Comparison of ENCODE assay signal across 21 mouse cellular contexts in genomic region chr3:80850947-80851346, GRCm38 (mm10). TPM values are rescaled to one million over a fixed set of nuclear protein-coding genes. Genes with fewer than 3 reads are reported as not detected.
"Had no signal": no experiment of that assay in that cellular context is flagged by ENCODE, and none has a peak within 500 bp of the region (broad histone marks: within the 10 kb centered on the region; RNA-seq: fewer than 3 reads in every experiment).

No protein-coding gene starts in this region.

- DNase-seq: heart, postnatal 10 days; heart, postnatal 14 days; heart, postnatal 36 days; heart, postnatal 4 days; kidney, adult 11 months; kidney, adult 18-20 months; kidney, adult 2 months; kidney, adult 8-10 months; kidney, adult 9 months; kidney, postnatal 10 days; kidney, postnatal 14 days; kidney, postnatal 36 days; kidney, postnatal 4 days; layer of hippocampus, adult 9-11 months had no signal

- ATAC-seq: hindbrain, embryonic 16.5 days; hindbrain, postnatal 0 days; inflammation-experienced regulatory T-cells, adult 6 months; intestine, embryonic 15.5 days; intestine, embryonic 16.5 days; intestine, postnatal 0 days had no signal

RNA-seq across cellular contexts. Expression of gene Gria2, which starts 48.3 kb away (rescaled TPM):
- total RNA-seq: heart, postnatal 25 days had no signal
